Mouse (Mus musculus) heart, embryonic 15.5 days (tissue): ENCODE results near the gene Dnm1. TPM values are rescaled to one million over a fixed set of nuclear protein-coding genes. Genes with fewer than 3 reads are reported as not detected.

Source experiments
- ATAC-seq: fragments of 200-750 bp; cut with Nextera tagmentation; replicated peaks from 2 replicates; pipeline ENCODE4 v1.8.0; 2017; ENCODE audit warnings: low read depth, moderate TSS enrichment; ENCODE audit not compliant: insufficient number of reproducible peaks, insufficient read depth, low FRiP score
- H3K27ac ChIP-seq: fragments of 300-500 bp; sonication (generic); 2 replicates; pipeline ENCODE4 v1.5.1; 2015; ENCODE audit warnings: mild to moderate bottlenecking, inconsistent platforms
- H3K27me3 ChIP-seq: fragments of 300-500 bp; sonication (generic); 2 replicates; pipeline ENCODE4 v1.6.1; 2015; ENCODE audit warnings: inconsistent platforms
- H3K36me3 ChIP-seq: fragments of 300-500 bp; sonication (generic); 2 replicates; pipeline ENCODE4 v1.6.1; 2015; ENCODE audit warnings: mild to moderate bottlenecking, inconsistent platforms
- H3K4me1 ChIP-seq: fragments of 300-500 bp; sonication (generic); replicated peaks from 2 replicates; pipeline ENCODE4 v1.6.1; 2015; ENCODE audit warnings: inconsistent platforms
- H3K4me2 ChIP-seq: fragments of 300-500 bp; sonication (generic); 2 replicates; pipeline ENCODE4 v1.6.1; 2015; ENCODE audit warnings: inconsistent platforms, mild to moderate bottlenecking, moderate library complexity
- H3K4me3 ChIP-seq: fragments of 300-500 bp; sonication (generic); 2 replicates; pipeline ENCODE4 v1.5.1; 2015; ENCODE audit warnings: mild to moderate bottlenecking, inconsistent platforms
- H3K9ac ChIP-seq: fragments of 300-500 bp; sonication (generic); 2 replicates; pipeline ENCODE4 v1.6.1; 2015; ENCODE audit warnings: mild to moderate bottlenecking, inconsistent platforms
- H3K9me3 ChIP-seq: fragments of 300-500 bp; sonication (generic); replicated peaks from 2 replicates; pipeline ENCODE4 v1.6.1; 2016; ENCODE audit warnings: inconsistent platforms
- WGBS: fragments of 180-500 bp; shearing (Covaris S2); methylation state at CpG from one replicate; pipeline ENCODE4 v1.1.7; 2015; ENCODE audit warnings: mixed read lengths; 5-methylcytosine and 5-hydroxymethylcytosine counted together
- polyA plus RNA-seq: library from polyadenylated mRNA; unstranded; fragments of >200 nt; fragmentation: Nextera tagmentation; extraction: Ambion mirVana; gene quantifications from 2 replicates; pipeline ENCODE4 v1.2.1, GENCODE M21; 2015

The Dnm1 gene
- polyA plus RNA-seq, 1 experiment from 2014 or later = 1.9 TPM

GRCm38 (mm10) chr2:32360741-32361140, 7.6 kb upstream of the Dnm1 start:
- 0 out of 2 replicates have a peak, but pooled peaks cover 4% of the 10 kb centered on the region for H3K27me3 ChIP-seq
- H3K4me3 ChIP-seq = peak overlapping the region; percentile 46
- H3K4me2 ChIP-seq = peak overlapping the region; percentile 82
- peaks cover 26% of the 10 kb centered on the region for H3K4me1 ChIP-seq
- 0 out of 2 replicates have a peak overlapping the region, but pooled peaks have one; percentile 11 for H3K9ac ChIP-seq
- no peak for ATAC-seq
- H3K27ac ChIP-seq = peak overlapping the region; percentile 44; the same call in 1 of the 2 replicates
- H3K9me3 ChIP-seq = no peaks in the 10 kb centered on the region
- H3K36me3 ChIP-seq = peaks cover 10% of the 10 kb centered on the region; the same call in 1 of the 2 replicates
- WGBS = 10% methylated on average over 14 of the region's 14 CpGs

GRCm38 (mm10) chr2:32358381-32358780, 5.2 kb upstream of the Dnm1 start:
- ATAC-seq = no peak
- Histone ChIP-seq H3K4me3 (no peak overlapping the region), H3K27ac (no peak overlapping the region), H3K4me1 (peaks cover 20% of the 10 kb centered on the region), H3K9ac (no peak overlapping the region), H3K27me3 (0 out of 2 replicates have a peak, but pooled peaks cover 4% of the 10 kb centered on the region), H3K4me2 (no peak overlapping the region), H3K36me3 (no peaks in the 10 kb centered on the region), H3K9me3 (no peaks in the 10 kb centered on the region)
- WGBS = 50% methylated on average over 10 of the region's 10 CpGs

- Histone ChIP-seq H3K27me3 (0 out of 2 replicates have a peak, but pooled peaks cover 4% of the 10 kb centered on the region), H3K36me3 (no peaks in the 10 kb centered on the region), H3K9ac (no peak overlapping the region), H3K9me3 (no peaks in the 10 kb centered on the region), H3K4me1 (peaks cover 24% of the 10 kb centered on the region), H3K27ac (no peak overlapping the region), H3K4me2 (no peak overlapping the region), H3K4me3 (no peak overlapping the region)
- 77% methylated on average over 3 of the region's 3 CpGs for WGBS
- ATAC-seq = no peak
Measured at GRCm38 (mm10) chr2:32357710-32358109, 4.6 kb upstream of the Dnm1 start.

DNA sequence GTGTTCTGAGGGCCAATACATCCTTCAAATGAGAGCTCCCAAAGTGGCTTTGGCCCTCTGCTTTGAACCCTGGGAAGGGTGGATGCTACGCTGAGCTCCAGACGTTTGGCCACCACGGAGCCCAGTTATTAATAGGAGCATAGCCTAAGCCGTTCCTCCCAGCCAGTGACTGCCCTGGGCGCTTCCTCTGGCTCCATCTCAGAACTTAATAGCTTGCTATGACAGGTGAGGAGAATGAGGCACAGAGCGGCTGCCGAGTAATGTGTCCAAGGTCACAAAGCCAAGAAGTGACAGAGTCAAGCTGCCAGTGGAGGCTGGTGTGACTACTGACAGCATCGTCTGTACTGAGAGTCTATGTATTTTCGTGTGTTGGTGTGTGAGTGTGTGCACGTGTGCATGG, 3.1 kb upstream of the Dnm1 start:
- no peak overlapping the region for H3K4me3 ChIP-seq
- peaks cover 13% of the 10 kb centered on the region; the same call in 1 of the 2 replicates for H3K27me3 ChIP-seq
- H3K9me3 ChIP-seq = no peaks in the 10 kb centered on the region
- H3K36me3 ChIP-seq = no peaks in the 10 kb centered on the region
- no peak overlapping the region for H3K27ac ChIP-seq
- H3K4me1 ChIP-seq = peaks cover 22% of the 10 kb centered on the region
- no peak overlapping the region for H3K4me2 ChIP-seq
- 54% methylated on average over 10 of the region's 10 CpGs for whole genome bisulfite sequencing
- ATAC-seq = no peak
- H3K9ac ChIP-seq = no peak overlapping the region

DNA sequence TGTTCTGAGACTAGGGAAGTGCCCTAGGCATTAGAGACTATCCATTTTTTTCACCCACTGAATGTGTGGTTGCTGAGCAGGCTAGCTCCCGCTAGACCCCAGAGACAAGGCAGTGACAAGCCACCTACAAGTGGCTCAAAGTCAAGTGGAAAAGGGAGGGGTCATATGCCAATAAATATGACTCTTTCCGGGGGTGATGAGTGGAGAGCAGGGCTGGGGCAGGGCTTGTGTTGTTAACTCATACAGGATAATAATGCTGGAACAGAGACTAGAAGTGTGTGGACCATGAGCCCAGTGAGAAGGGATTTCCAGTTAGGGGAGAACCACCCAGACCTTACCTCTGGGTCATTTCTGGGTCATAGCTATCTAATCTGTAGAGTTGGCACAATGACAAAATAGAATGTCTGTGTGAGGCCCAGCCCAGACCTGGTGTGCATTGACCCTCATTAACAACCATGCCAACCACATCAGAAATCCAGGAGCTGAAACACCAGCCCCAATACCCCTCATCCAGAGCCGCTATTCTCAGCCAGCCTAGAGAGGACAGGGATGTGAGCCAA, 1.3 kb upstream of the Dnm1 start:
- 50% methylated on average over 3 of the region's 3 CpGs for WGBS
- no peak overlapping the region for H3K4me2 ChIP-seq
- H3K36me3 ChIP-seq = no peaks in the 10 kb centered on the region
- no peaks in the 10 kb centered on the region for H3K9me3 ChIP-seq
- no peak overlapping the region for H3K4me3 ChIP-seq
- peaks cover 21% of the 10 kb centered on the region for H3K4me1 ChIP-seq
- no peak for ATAC-seq
- H3K27ac ChIP-seq = no peak overlapping the region
- H3K27me3 ChIP-seq = peaks cover 15% of the 10 kb centered on the region; the same call in 1 of the 2 replicates
- H3K9ac ChIP-seq = no peak overlapping the region

GRCm38 (mm10) chr2:32353836-32354235, 698 bp upstream of the Dnm1 start:
- no peaks in the 10 kb centered on the region for H3K36me3 ChIP-seq
- WGBS = 57% methylated on average over 6 of the region's 6 CpGs
- no peak overlapping the region for H3K4me3 ChIP-seq
- H3K27me3 ChIP-seq = peaks cover 20% of the 10 kb centered on the region
- H3K27ac ChIP-seq = no peak overlapping the region
- H3K9ac ChIP-seq = no peak overlapping the region
- H3K4me2 ChIP-seq = no peak overlapping the region; the same call in 1 of the 2 replicates
- no peaks in the 10 kb centered on the region for H3K9me3 ChIP-seq
- peaks cover 21% of the 10 kb centered on the region for H3K4me1 ChIP-seq
- ATAC-seq = no peak

DNA sequence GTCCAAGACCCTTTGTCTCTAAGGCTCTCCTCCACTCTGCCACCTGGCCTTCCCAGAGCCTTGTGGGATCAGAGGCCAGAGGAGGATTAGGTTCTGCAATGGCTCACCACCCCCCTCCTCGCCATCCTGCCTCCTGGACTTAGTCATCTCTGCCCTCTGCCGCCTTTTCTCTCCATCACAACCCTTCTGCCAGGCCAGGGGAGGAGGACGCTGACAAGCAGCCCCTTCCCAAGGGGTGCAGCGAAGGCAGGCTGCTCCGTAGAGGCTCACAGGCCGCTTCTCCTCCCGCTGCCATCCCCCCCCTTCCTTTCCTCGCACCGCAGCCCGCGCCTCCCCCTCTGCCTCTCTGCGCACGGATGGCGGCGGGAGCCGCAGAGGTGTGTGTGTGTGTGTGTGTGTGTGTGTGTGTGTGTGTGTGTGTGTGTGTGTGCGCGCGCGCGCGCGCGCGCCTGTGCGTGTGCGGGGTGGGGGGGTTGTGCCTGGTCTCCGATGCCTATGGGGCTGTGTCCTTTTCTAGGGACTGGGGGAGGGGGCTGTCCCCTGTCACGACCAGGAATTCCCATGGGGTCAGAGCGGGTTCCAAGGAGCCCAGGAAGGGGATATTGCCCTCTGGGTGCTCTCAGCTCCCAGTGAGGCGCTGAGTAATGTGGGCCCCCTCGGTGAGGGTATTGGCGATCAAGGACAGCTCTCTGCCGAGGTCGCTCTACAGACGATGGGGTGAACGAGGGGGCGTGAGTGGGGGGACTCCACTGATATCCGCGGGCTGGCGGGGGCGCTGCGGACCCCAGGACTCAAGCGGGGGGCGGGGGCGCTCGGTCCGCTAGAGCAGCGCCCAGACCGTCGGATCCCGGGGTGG, 759 bp downstream of the Dnm1 start, which contains the start of gene Ciz1:
Ciz1 (plus strand) TSS at position 177 of the 856 bp plus-strand sequence.
- ATAC-seq = peak; percentile 5; the same call in 1 of the 2 replicates
- Histone ChIP-seq H3K4me1 (peaks cover 21% of the 10 kb centered on the region), H3K9me3 (no peaks in the 10 kb centered on the region), H3K27ac (no peak within 1 kb of the TSS), H3K4me3 (peak within 1 kb of the TSS; percentile 60), H3K9ac (peak within 1 kb of the TSS; percentile 64), H3K27me3 (peaks cover 28% of the 10 kb centered on the region), H3K4me2 (peak within 1 kb of the TSS; percentile 98), H3K36me3 (no peaks in the 10 kb centered on the region)
- WGBS = 1% methylated on average over 41 of the region's 52 CpGs

GRCm38 (mm10) chr2:32351471-32351961, 1.6 kb downstream of the Dnm1 start:
- Histone ChIP-seq H3K9me3 (no peaks in the 10 kb centered on the region), H3K27me3 (peaks cover 31% of the 10 kb centered on the region), H3K4me2 (peak overlapping the region; percentile 98), H3K9ac (no peak overlapping the region), H3K4me3 (no peak overlapping the region), H3K27ac (no peak overlapping the region), H3K36me3 (no peaks in the 10 kb centered on the region), H3K4me1 (peaks cover 21% of the 10 kb centered on the region)
- no peak for ATAC-seq
- WGBS = 46% methylated on average over 9 of the region's 9 CpGs

DNA sequence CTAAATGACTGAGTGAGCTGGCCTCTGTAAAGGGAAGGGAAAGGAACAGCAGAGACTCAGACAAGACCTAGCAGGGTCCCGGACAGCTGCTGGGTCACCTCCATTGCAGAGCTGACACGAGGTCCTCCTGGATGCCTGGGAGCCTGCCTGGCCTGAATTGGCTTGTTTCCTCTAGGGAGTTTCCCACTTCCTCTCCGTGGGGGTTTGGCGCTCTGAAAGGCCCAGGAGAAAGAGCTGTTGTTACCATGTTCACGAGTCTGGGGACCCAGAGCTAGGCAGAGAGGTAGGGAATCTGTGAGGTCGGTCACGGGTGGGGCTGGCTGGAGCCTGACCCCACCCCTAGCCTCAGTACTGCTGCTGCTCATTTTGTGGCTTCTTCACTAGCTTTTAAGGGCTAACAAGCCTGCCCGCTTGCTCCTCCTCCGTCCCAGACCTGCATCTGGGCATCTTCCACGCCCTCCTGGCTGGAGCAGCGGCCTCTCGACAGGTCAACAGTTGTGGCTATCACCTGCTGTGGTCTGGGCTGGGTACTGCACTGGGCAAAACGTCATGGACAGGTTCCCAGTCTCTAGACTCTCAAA, 2.6 kb downstream of the Dnm1 start:
- Histone ChIP-seq H3K4me1 (peaks cover 21% of the 10 kb centered on the region), H3K27ac (no peak overlapping the region), H3K4me3 (no peak overlapping the region), H3K36me3 (no peaks in the 10 kb centered on the region), H3K9ac (no peak overlapping the region), H3K9me3 (no peaks in the 10 kb centered on the region), H3K27me3 (peaks cover 31% of the 10 kb centered on the region), H3K4me2 (no peak overlapping the region)
- ATAC-seq = no peak
- 53% methylated on average over 13 of the region's 13 CpGs for WGBS

- H3K36me3 ChIP-seq = no peaks in the 10 kb centered on the region
- H3K4me2 ChIP-seq = no peak overlapping the region
- no peak overlapping the region for H3K9ac ChIP-seq
- WGBS = 52% methylated on average over 8 of the region's 8 CpGs
- no peak overlapping the region for H3K27ac ChIP-seq
- peaks cover 31% of the 10 kb centered on the region for H3K27me3 ChIP-seq
- no peaks in the 10 kb centered on the region for H3K9me3 ChIP-seq
- ATAC-seq = no peak
- H3K4me3 ChIP-seq = no peak overlapping the region
- H3K4me1 ChIP-seq = peaks cover 21% of the 10 kb centered on the region
Measured at GRCm38 (mm10) chr2:32349625-32350255, 3.4 kb downstream of the Dnm1 start.

- no peak overlapping the region for H3K9ac ChIP-seq
- H3K27ac ChIP-seq = no peak overlapping the region
- ATAC-seq = no peak
- no peaks in the 10 kb centered on the region for H3K36me3 ChIP-seq
- no peak overlapping the region for H3K4me2 ChIP-seq
- 80% methylated on average over 11 of the region's 11 CpGs for WGBS
- H3K4me3 ChIP-seq = no peak overlapping the region
- H3K4me1 ChIP-seq = peaks cover 16% of the 10 kb centered on the region
- peaks cover 35% of the 10 kb centered on the region for H3K27me3 ChIP-seq
- H3K9me3 ChIP-seq = no peaks in the 10 kb centered on the region
Measured at GRCm38 (mm10) chr2:32348311-32348710, 4.8 kb downstream of the Dnm1 start.
